Mouse (Mus musculus) hindbrain, embryonic 13.5 days (tissue): Measurements from ENCODE around the gene Rbfox2. TPM values are rescaled to one million over a fixed set of nuclear protein-coding genes. Genes with fewer than 3 reads are reported as not detected.
A peak's percentile ranks its signal among the peaks of the same experiment; 100 is the strongest.

Experiments
- ATAC-seq: fragments of 200-750 bp; cut with Nextera tagmentation; 2 replicates; pipeline ENCODE4 v1.8.0; 2017; ENCODE audit warnings: moderate TSS enrichment; ENCODE audit not compliant: low FRiP score
- H3K27ac ChIP-seq: fragments of 300-500 bp; sonication (generic); 2 replicates; pipeline ENCODE4 v1.5.1; 2015; ENCODE audit warnings: inconsistent platforms, mild to moderate bottlenecking, moderate library complexity
- H3K27me3 ChIP-seq: fragments of 300-500 bp; sonication (generic); 2 replicates; pipeline ENCODE4 v1.6.1; 2015; ENCODE audit warnings: mild to moderate bottlenecking, inconsistent platforms
- H3K36me3 ChIP-seq: fragments of 300-500 bp; sonication (generic); 2 replicates; pipeline ENCODE4 v1.6.1; 2015; ENCODE audit warnings: mild to moderate bottlenecking, inconsistent platforms
- H3K4me1 ChIP-seq: fragments of 300-500 bp; sonication (generic); replicated peaks from 2 replicates; pipeline ENCODE4 v1.6.1; 2015; ENCODE audit warnings: inconsistent platforms
- H3K4me2 ChIP-seq: fragments of 300-500 bp; sonication (generic); 2 replicates; pipeline ENCODE4 v1.6.1; 2015; ENCODE audit warnings: inconsistent platforms, mild to moderate bottlenecking, moderate library complexity
- H3K4me3 ChIP-seq: fragments of 300-500 bp; sonication (generic); 2 replicates; pipeline ENCODE4 v1.5.1; 2015; ENCODE audit warnings: mild to moderate bottlenecking, inconsistent platforms
- H3K9ac ChIP-seq: fragments of 300-500 bp; sonication (generic); 2 replicates; pipeline ENCODE4 v1.6.1; 2015; ENCODE audit warnings: mild to moderate bottlenecking, inconsistent platforms
- H3K9me3 ChIP-seq: fragments of 300-500 bp; sonication (generic); 2 replicates; pipeline ENCODE4 v1.6.1; 2016; ENCODE audit warnings: inconsistent platforms
- WGBS: fragments of 180-500 bp; shearing (Covaris S2); methylation state at CpG from one replicate; pipeline ENCODE4 v1.1.7; 2015; 5-methylcytosine and 5-hydroxymethylcytosine counted together
- polyA plus RNA-seq: library from polyadenylated mRNA; unstranded; fragments of >200 nt; fragmentation: Nextera tagmentation; extraction: Ambion mirVana; gene quantifications from 2 replicates; pipeline ENCODE4 v1.2.1, GENCODE M21; 2015

Rbfox2 gene
- polyA plus RNA-seq, 1 experiment from 2014 or later = 158 TPM

GRCm38 (mm10) chr15:77116139-77116722, 190.6 kb downstream of the Rbfox2 start:
- H3K9ac ChIP-seq = no peak overlapping the region
- ATAC-seq = no peak
- WGBS = 89% methylated on average over 9 of the region's 9 CpGs
- H3K4me3 ChIP-seq = no peak overlapping the region
- no peaks in the 10 kb centered on the region for H3K9me3 ChIP-seq
- no peak overlapping the region for H3K4me2 ChIP-seq
- peaks cover 46% of the 10 kb centered on the region for H3K36me3 ChIP-seq
- H3K27ac ChIP-seq = no peak overlapping the region
- peaks cover 21% of the 10 kb centered on the region for H3K4me1 ChIP-seq
- no peaks in the 10 kb centered on the region for H3K27me3 ChIP-seq

DNA sequence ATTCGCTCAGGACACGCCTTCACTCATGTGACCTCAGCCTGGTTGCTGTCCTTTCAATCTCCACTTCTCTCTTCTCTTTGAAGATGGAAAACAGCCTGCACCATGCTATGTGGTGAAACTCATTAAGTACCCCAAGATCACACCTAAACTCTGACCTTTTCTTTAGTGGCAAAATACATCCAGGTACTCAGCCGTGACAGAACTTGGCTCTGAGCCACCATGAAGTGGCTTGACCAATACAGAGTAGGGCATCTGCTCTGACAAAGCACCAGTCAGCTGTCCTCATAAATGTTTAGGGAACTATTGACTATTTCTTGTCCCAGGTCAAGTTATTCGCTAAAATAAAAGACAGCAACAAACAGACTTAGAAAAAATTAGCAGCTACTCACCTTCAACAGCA, 191.3 kb downstream of the Rbfox2 start:
- H3K4me1 ChIP-seq = peaks cover 21% of the 10 kb centered on the region
- H3K27ac ChIP-seq = no peak overlapping the region
- no peak overlapping the region for H3K4me2 ChIP-seq
- peaks cover 49% of the 10 kb centered on the region for H3K36me3 ChIP-seq
- H3K4me3 ChIP-seq = no peak overlapping the region
- 83% methylated on average over 4 of the region's 4 CpGs for WGBS
- no peaks in the 10 kb centered on the region for H3K27me3 ChIP-seq
- no peak for ATAC-seq
- no peaks in the 10 kb centered on the region for H3K9me3 ChIP-seq
- no peak overlapping the region for H3K9ac ChIP-seq

- no peak overlapping the region for H3K27ac ChIP-seq
- no peaks in the 10 kb centered on the region for H3K9me3 ChIP-seq
- WGBS = 93% methylated on average over 9 of the region's 9 CpGs
- no peak overlapping the region for H3K4me3 ChIP-seq
- H3K4me1 ChIP-seq = peaks cover 18% of the 10 kb centered on the region
- peaks cover 54% of the 10 kb centered on the region for H3K36me3 ChIP-seq
- no peak overlapping the region for H3K9ac ChIP-seq
- no peak overlapping the region for H3K4me2 ChIP-seq
- ATAC-seq = no peak
- H3K27me3 ChIP-seq = no peaks in the 10 kb centered on the region
Observed at GRCm38 (mm10) chr15:77113591-77113990, 193.2 kb downstream of the Rbfox2 start.

- Histone ChIP-seq H3K4me1 (peaks cover 8% of the 10 kb centered on the region), H3K9me3 (no peaks in the 10 kb centered on the region), H3K4me2 (no peak overlapping the region), H3K36me3 (peaks cover 60% of the 10 kb centered on the region), H3K4me3 (no peak overlapping the region), H3K27ac (no peak overlapping the region), H3K9ac (no peak overlapping the region), H3K27me3 (no peaks in the 10 kb centered on the region)
- no peak for ATAC-seq
- WGBS = 89% methylated on average over 2 of the region's 2 CpGs
Observed at GRCm38 (mm10) chr15:77112378-77112777, 194.4 kb downstream of the Rbfox2 start.

- H3K9me3 ChIP-seq = no peaks in the 10 kb centered on the region
- H3K36me3 ChIP-seq = peaks cover 60% of the 10 kb centered on the region
- 85% methylated on average over 7 of the region's 7 CpGs for whole genome bisulfite sequencing
- peaks cover 4% of the 10 kb centered on the region for H3K4me1 ChIP-seq
- no peak overlapping the region for H3K4me3 ChIP-seq
- H3K4me2 ChIP-seq = no peak overlapping the region
- H3K27ac ChIP-seq = no peak overlapping the region
- no peaks in the 10 kb centered on the region for H3K27me3 ChIP-seq
- H3K9ac ChIP-seq = no peak overlapping the region
- no peak for ATAC-seq
Observed at GRCm38 (mm10) chr15:77111924-77112323, 194.9 kb downstream of the Rbfox2 start.

- ATAC-seq = no peak
- Histone ChIP-seq H3K4me2 (no peak overlapping the region), H3K4me3 (no peak overlapping the region), H3K9me3 (no peaks in the 10 kb centered on the region), H3K27ac (no peak overlapping the region), H3K4me1 (0 out of 2 replicates have a peak, but pooled peaks cover 3% of the 10 kb centered on the region), H3K27me3 (no peaks in the 10 kb centered on the region), H3K9ac (no peak overlapping the region), H3K36me3 (peaks cover 48% of the 10 kb centered on the region)
- WGBS = 87% methylated on average over 11 of the region's 11 CpGs
Observed at GRCm38 (mm10) chr15:77110452-77110851, 196.4 kb downstream of the Rbfox2 start.

DNA sequence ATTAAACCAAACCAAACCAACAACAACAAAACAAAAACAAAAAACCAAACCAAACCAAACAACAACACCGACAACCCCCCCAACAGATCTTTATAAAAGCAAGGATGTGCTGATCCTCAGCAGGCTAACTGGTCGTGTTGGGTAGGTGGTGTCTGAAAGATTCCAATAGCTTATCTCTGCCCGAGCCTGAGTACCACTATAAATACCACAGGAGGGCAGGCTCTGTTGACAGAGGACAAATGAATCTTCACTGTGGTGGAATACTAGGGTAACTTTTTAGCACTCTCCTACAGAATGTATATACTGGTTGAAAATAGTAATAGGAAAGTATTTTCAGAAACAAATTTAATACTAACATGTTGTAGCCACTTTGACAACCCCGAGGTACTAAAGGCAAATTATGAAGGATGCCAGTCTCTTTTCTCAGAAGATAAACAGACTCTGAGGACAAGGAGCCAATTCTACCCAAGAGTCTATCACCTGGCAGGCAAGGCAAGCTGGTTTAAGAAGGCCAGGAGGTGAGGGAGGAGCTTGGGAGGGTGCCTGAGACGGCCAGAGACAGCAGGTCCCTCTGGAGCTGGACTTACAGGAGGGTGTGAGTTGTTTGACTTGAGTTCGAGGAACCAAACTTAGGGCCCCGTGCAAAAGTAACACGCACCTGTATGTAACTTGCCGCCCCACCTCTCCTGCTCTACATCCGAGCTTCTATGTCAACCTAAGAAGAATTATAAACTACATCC, 199.5 kb downstream of the Rbfox2 start:
- Histone ChIP-seq H3K36me3 (peaks cover 25% of the 10 kb centered on the region), H3K4me2 (no peak overlapping the region), H3K27me3 (no peaks in the 10 kb centered on the region), H3K9me3 (no peaks in the 10 kb centered on the region), H3K4me1 (peaks cover 15% of the 10 kb centered on the region), H3K4me3 (no peak overlapping the region), H3K27ac (no peak overlapping the region), H3K9ac (no peak overlapping the region)
- WGBS = 87% methylated on average over 10 of the region's 10 CpGs
- ATAC-seq = no peak

DNA sequence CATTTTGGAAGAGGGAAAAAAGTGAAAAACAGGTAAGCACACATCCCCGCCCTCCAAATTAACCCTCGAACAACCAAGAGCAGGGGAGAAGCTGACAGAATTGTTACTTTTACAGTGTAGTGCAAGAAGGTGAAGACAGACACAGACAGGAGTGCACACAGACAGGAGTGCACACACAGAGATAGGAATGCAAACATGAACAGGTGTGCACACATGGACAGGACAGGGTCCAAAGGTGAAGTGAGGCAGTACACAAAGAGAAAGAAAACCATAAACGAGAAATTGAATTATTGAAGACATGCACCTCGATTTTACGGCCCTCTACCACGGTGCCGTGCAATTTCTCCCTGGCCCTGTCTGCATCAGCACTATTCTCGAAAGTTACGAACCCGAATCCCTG, 201.5 kb downstream of the Rbfox2 start:
- no peaks in the 10 kb centered on the region for H3K9me3 ChIP-seq
- peaks cover 15% of the 10 kb centered on the region for H3K4me1 ChIP-seq
- peaks cover 28% of the 10 kb centered on the region for H3K36me3 ChIP-seq
- no peak overlapping the region for H3K4me3 ChIP-seq
- WGBS = 84% methylated on average over 10 of the region's 10 CpGs
- no peak overlapping the region for H3K27ac ChIP-seq
- no peak for ATAC-seq
- no peak overlapping the region for H3K4me2 ChIP-seq
- H3K27me3 ChIP-seq = no peaks in the 10 kb centered on the region
- no peak overlapping the region for H3K9ac ChIP-seq

DNA sequence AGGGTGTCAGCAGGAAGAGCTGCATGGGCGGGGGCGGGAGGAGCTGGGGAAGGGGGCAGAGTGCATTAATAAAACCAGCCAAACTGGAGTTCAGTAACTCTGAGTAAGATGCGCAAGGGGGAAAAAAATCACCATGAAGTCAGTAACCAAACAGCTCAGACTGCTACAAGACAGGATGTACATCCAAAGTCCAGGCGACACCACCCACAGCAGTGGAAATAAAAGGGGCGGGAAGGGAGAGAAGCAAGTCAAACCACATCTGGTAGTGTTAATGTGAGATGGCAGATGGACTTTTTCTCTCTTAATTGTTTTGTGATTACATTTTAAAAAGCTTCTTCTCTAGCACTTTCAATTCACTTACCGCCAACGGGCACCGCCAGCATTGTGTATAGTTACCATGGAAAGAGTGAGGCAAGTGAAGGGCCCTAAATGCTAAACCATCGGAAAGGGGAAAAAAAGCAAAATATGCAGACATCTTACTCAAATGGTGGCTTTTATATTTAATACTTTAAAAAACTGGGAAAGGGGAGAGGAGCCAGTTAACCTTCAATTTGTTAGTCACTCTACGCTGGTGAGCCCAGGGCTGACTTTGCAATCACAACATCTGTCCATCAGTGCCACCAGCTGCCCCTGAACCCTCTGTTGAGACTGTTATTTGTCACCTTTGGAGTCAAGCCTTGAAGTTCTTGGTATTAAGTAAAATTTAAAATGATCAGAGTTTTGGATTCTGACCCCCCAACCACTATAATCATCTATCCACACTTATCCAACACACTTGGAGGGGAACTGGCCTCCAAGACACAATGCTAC, 202.2 kb downstream of the Rbfox2 start:
- Histone ChIP-seq H3K36me3 (peaks cover 27% of the 10 kb centered on the region), H3K27me3 (no peaks in the 10 kb centered on the region), H3K9me3 (no peaks in the 10 kb centered on the region), H3K4me2 (no peak overlapping the region), H3K27ac (peak overlapping the region; percentile 50; the same call in 1 of the 2 replicates), H3K4me1 (peaks cover 15% of the 10 kb centered on the region), H3K9ac (no peak overlapping the region), H3K4me3 (no peak overlapping the region)
- WGBS = 47% methylated on average over 10 of the region's 10 CpGs
- ATAC-seq = no peak

DNA sequence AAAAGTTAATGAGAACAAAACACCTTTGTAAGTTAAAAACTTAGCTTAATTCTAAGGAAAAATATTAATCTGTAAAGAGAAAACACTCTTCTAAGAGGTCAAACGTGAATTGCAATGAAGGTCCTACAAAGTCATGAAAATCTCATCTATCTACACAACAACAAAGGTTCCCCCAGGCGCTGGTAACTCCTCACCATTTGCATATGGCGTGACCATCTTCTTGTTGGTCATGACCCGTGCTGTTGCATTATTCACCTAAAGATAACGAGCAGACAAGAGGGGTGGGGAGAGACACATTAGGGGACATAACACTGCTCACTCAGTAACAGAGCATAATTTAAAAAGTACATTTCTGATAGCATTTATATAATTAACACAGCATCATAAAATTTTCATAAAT, 204.1 kb downstream of the Rbfox2 start:
- Histone ChIP-seq H3K9ac (no peak overlapping the region), H3K36me3 (peaks cover 35% of the 10 kb centered on the region), H3K4me3 (no peak overlapping the region), H3K27me3 (no peaks in the 10 kb centered on the region), H3K4me1 (peaks cover 15% of the 10 kb centered on the region), H3K9me3 (no peaks in the 10 kb centered on the region), H3K4me2 (no peak overlapping the region), H3K27ac (no peak overlapping the region)
- ATAC-seq = no peak
- WGBS = 61% methylated on average over 5 of the region's 5 CpGs

DNA sequence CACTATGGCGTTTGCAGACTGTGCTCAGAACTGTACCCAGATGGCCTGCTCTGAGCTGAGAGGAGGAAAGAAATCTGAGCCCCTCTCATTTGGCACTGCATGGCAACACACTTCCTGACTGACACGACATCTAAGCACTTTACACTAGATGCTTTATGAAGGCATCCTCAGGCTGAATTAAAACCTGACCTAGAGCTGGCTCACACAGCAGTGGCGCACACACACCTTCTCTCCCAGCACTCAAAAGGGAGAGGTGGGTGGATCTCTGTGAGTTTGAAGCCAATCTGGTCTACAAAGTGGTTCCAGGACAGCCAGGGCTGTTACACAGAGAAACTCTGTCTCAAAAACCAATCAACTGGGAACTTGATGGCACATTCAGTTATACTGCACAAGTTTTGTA, 207.0 kb downstream of the Rbfox2 start:
- Histone ChIP-seq H3K27me3 (no peaks in the 10 kb centered on the region), H3K36me3 (peaks cover 53% of the 10 kb centered on the region), H3K4me3 (no peak overlapping the region), H3K4me1 (peaks cover 8% of the 10 kb centered on the region), H3K9ac (no peak overlapping the region), H3K4me2 (no peak overlapping the region), H3K9me3 (no peaks in the 10 kb centered on the region), H3K27ac (peak overlapping the region; percentile 35)
- no peak for ATAC-seq
- 79% methylated on average over 3 of the region's 3 CpGs for WGBS

DNA sequence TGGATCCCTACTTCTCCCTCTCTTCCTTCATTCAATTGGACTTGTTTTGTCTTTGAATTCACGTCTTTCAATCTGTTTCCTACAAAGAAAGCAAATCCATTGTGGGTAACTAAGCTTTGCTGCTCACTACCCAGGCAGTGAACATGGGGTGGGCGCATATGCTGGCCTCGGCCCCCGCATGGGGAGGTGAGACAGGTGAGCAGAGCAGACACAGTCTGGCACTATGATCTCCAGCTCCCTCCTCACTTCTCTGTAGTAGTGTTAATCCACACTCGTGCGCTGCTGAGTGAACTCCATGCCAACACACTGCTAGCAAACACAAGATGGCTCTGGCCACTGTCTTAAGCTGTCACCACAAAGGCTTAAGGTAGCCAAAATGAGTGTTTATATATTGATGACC, 209.4 kb downstream of the Rbfox2 start:
- ATAC-seq = no peak
- no peaks in the 10 kb centered on the region for H3K27me3 ChIP-seq
- WGBS = 87% methylated on average over 6 of the region's 6 CpGs
- no peak overlapping the region for H3K4me2 ChIP-seq
- no peaks in the 10 kb centered on the region for H3K4me1 ChIP-seq
- no peak overlapping the region for H3K4me3 ChIP-seq
- no peaks in the 10 kb centered on the region for H3K9me3 ChIP-seq
- H3K36me3 ChIP-seq = peaks cover 70% of the 10 kb centered on the region
- no peak overlapping the region for H3K9ac ChIP-seq
- H3K27ac ChIP-seq = 0 out of 2 replicates have a peak overlapping the region, but pooled peaks have one; percentile 5
